Mouse (Mus musculus) forebrain, postnatal 0 days (tissue): ENCODE measurements around the gene Ankrd11. TPM values are rescaled to one million over a fixed set of nuclear protein-coding genes. Genes with fewer than 3 reads are reported as not detected.

Source experiments
- ATAC-seq: fragments of 200-750 bp; cut with Nextera tagmentation; 2 replicates; pipeline ENCODE4 v1.8.0; 2017; ENCODE audit warnings: mild to moderate bottlenecking, moderate library complexity
- DNase-seq: peaks from one replicate; pipeline ENCODE4 v3.0.0-alpha.2; 2015
- H3K27ac ChIP-seq: fragments of 300-500 bp; sonication (generic); 2 replicates; pipeline ENCODE4 v1.5.1; 2014; ENCODE audit warnings: low read depth, mild to moderate bottlenecking, antibody characterized with exemption, low read length, moderate library complexity, mixed read lengths
- H3K27me3 ChIP-seq: fragments of 300-500 bp; sonication (generic); 2 replicates; pipeline ENCODE4 v1.6.1; 2014; ENCODE audit warnings: mild to moderate bottlenecking, low read length, mixed read lengths; ENCODE audit not compliant: insufficient read depth
- H3K36me3 ChIP-seq: fragments of 300-500 bp; sonication (generic); 2 replicates; pipeline ENCODE4 v1.6.1; 2014; ENCODE audit warnings: mild to moderate bottlenecking, moderate library complexity; ENCODE audit not compliant: insufficient read depth
- H3K4me1 ChIP-seq: fragments of 300-500 bp; sonication (generic); 2 replicates; pipeline ENCODE4 v1.6.1; 2014; ENCODE audit warnings: antibody characterized with exemption; ENCODE audit not compliant: insufficient read depth
- H3K4me2 ChIP-seq: fragments of 300-500 bp; sonication (generic); 2 replicates; pipeline ENCODE4 v1.6.1; 2014; ENCODE audit warnings: low read depth, mild to moderate bottlenecking, moderate library complexity
- H3K4me3 ChIP-seq: fragments of 300-500 bp; sonication (generic); 2 replicates; pipeline ENCODE4 v1.5.1; 2014; ENCODE audit warnings: low read depth, low read length, mixed read lengths
- H3K9ac ChIP-seq: fragments of 300-500 bp; sonication (generic); 2 replicates; pipeline ENCODE4 v1.6.1; 2014; ENCODE audit warnings: mild to moderate bottlenecking
- H3K9me3 ChIP-seq: fragments of 300-500 bp; sonication (generic); 2 replicates; pipeline ENCODE4 v1.6.1; 2016; ENCODE audit warnings: low read length
- CTCF ChIP-seq: sonication (generic); IDR thresholded peaks from 2 replicates; pipeline ENCODE4 v1.5.1; 2016; ENCODE audit warnings: antibody characterized with exemption, control low read depth, low read depth
- WGBS: fragments of 180-500 bp; shearing (Covaris S2); extraction: QIAGEN DNeasy Blood & Tissue Kit; methylation state at CpG from one replicate; pipeline ENCODE4 v1.1.7; 2014; 5-methylcytosine and 5-hydroxymethylcytosine counted together
- polyA plus RNA-seq: library from polyadenylated mRNA; unstranded; fragments of >200 nt; fragmentation: Nextera tagmentation; extraction: Ambion mirVana; gene quantifications from 2 replicates; pipeline ENCODE4 v1.2.1, GENCODE M21; 2015
- total RNA-seq: library from RNA; depleted of rRNA; stranded (reverse); fragments of >200 nt; gene quantifications from 2 replicates; pipeline ENCODE4 v1.2.3, GENCODE M21; 2014

Ankrd11 gene
- total and polyA plus RNA-seq, 2 experiments from 2014 or later, result 73.5 to 103 TPM

DNA sequence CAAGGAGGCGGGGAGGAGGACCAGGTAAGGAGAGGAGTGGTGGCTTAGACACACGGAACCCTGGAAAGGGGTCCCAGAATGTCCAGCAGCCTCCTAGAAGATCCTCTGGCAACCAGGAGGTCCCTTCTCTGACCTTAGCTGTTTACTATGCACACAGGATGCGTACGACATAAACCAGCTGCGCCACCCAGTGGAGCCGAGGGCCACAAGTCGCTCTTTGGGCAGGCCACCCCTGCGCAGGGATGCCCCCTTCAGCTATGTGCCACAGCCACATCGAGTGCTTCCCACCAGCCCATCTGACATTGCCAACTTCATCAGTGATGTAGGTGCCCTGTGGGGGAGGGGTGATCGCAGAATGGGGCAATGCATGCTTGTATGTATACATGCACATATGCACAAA, 176.6 kb downstream of the Ankrd11 start:
- 53% methylated on average over 10 of the region's 10 CpGs for WGBS
- H3K4me3 ChIP-seq, result peak overlapping the region; percentile 30
- no peaks in the 10 kb centered on the region for H3K36me3 ChIP-seq
- H3K4me2 ChIP-seq, result peak overlapping the region; percentile 46
- peak; percentile 55 for TF ChIP-seq CTCF
- no peaks in the 10 kb centered on the region for H3K27me3 ChIP-seq
- H3K27ac ChIP-seq, result no peak overlapping the region
- peaks cover 7% of the 10 kb centered on the region; the same call in 1 of the 2 replicates for H3K9me3 ChIP-seq
- ATAC-seq (peak; percentile 50; the same call in 1 of the 2 replicates), DNase-seq (peak; percentile 34)
- H3K4me1 ChIP-seq, result no peaks in the 10 kb centered on the region
- 0 out of 2 replicates have a peak overlapping the region, but pooled peaks have one; percentile 15 for H3K9ac ChIP-seq

DNA sequence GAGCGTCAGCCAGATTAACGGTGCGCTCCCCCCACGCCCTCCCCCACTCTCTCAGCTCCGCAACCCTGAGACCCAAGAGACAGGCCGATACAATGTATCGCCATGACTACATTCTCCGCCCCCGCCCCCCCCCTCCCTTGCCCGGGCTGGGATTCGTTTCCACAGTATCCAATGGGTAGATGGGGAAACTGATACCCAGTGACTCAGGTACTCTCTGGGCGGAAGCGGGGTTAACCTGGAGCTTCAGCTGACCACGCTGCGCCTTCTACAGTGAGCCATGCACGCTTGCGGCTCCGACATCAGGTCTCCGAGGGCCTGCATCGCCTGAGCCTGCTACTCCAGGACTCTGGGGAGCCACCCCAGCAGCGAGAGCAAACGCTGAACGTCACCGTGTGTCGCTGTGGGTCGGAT, 177.4 kb downstream of the Ankrd11 start:
- 46% methylated on average over 25 of the region's 26 CpGs for WGBS
- H3K27me3 ChIP-seq, result no peaks in the 10 kb centered on the region

DNA sequence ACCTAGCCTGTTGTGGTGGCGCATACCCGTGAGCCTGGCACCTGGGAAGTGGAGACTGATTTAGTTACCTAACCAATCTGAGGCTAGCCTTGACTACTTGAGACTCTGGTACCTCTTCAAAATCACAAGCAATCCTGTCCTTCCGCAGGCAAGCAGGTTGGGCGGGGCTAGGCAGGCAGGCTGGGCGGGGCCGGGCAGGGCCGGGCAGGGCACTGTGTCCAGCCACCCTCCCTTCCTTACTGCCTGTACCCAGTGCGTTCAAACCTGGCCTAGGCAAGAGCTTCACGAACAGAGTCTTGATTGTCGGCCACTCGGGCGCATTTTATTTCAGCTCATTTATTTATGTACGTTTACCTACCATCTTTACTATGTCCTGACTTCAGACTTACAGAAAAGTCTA, 182.2 kb downstream of the Ankrd11 start:
- no peak for DNase-seq
- Histone ChIP-seq H3K36me3 (no peaks in the 10 kb centered on the region), H3K4me3 (no peak overlapping the region), H3K4me2 (no peak overlapping the region), H3K4me1 (no peaks in the 10 kb centered on the region), H3K9ac (no peak overlapping the region), H3K27ac (no peak overlapping the region), H3K9me3 (no peaks in the 10 kb centered on the region), H3K27me3 (no peaks in the 10 kb centered on the region)
- WGBS, result 60% methylated on average over 13 of the region's 13 CpGs
- ATAC-seq, result no peak
- TF ChIP-seq CTCF, result no peak

More for the DNA sequence above, 177.4 kb downstream of the Ankrd11 start:
- Histone ChIP-seq H3K27ac (no peak overlapping the region), H3K4me2 (peak overlapping the region; percentile 46), H3K4me3 (peak overlapping the region; percentile 30), H3K9ac (peak overlapping the region; percentile 15; the same call in 1 of the 2 replicates), H3K9me3 (peaks cover 7% of the 10 kb centered on the region; the same call in 1 of the 2 replicates), H3K4me1 (no peaks in the 10 kb centered on the region), H3K36me3 (no peaks in the 10 kb centered on the region)
- no peak for TF ChIP-seq CTCF
- ATAC-seq (peak; percentile 79), DNase-seq (peak; percentile 29)

DNA sequence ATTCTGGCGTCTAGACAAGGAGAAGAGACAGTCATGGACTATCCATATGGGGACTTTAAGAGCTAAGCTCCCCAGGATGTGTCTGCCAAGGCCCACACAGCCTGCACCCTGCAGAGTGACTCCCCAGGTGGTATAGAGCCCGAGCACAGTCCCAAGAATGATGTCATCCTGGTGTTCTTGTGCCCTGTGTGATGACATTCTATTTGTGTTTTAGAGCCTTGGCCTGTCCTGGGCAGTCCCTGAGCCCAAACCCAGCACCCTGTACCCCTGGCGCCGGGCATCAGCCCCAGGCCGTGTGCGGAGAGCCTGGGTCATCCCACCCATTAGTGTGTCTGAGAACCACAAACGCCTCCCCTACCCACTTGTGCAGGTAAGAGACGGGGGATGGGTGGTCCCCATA, 185.8 kb downstream of the Ankrd11 start:
- H3K9ac ChIP-seq, result no peak overlapping the region
- no peaks in the 10 kb centered on the region for H3K36me3 ChIP-seq
- 80% methylated on average over 8 of the region's 8 CpGs for WGBS
- H3K4me3 ChIP-seq, result no peak overlapping the region
- H3K27me3 ChIP-seq, result no peaks in the 10 kb centered on the region
- no peak for TF ChIP-seq CTCF
- no peak for DNase-seq
- H3K27ac ChIP-seq, result no peak overlapping the region
- no peaks in the 10 kb centered on the region for H3K9me3 ChIP-seq
- H3K4me1 ChIP-seq, result peaks cover 13% of the 10 kb centered on the region; the same call in 1 of the 2 replicates
- no peak for ATAC-seq
- H3K4me2 ChIP-seq, result no peak overlapping the region

DNA sequence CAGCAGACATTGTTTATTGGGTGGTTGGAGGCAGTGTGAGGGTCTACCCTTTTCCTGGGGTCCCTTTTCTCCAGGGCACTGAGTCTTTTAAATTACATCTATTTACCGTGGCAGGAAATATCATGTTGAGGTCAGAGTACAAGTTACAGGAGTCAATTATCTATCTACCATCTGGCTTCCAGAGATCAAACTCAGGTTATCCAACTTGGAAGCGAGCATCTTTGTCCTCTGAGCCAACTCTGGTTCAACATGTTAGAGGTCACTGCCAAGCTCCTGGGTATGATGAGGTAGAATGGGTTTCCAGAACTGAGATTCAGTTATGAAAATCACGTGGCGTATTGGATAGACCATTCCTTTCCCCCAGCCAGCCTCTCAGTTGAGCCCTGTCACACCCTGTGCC, 187.0 kb downstream of the Ankrd11 start:
- no peak overlapping the region for H3K27ac ChIP-seq
- H3K9ac ChIP-seq, result no peak overlapping the region
- H3K4me1 ChIP-seq, result peaks cover 13% of the 10 kb centered on the region; the same call in 1 of the 2 replicates
- H3K27me3 ChIP-seq, result no peaks in the 10 kb centered on the region
- DNase-seq, result no peak
- WGBS, result 79% methylated on average over 4 of the region's 4 CpGs
- TF ChIP-seq CTCF, result no peak
- no peaks in the 10 kb centered on the region for H3K9me3 ChIP-seq
- no peak for ATAC-seq
- H3K36me3 ChIP-seq, result no peaks in the 10 kb centered on the region
- no peak overlapping the region for H3K4me2 ChIP-seq
- H3K4me3 ChIP-seq, result no peak overlapping the region

DNA sequence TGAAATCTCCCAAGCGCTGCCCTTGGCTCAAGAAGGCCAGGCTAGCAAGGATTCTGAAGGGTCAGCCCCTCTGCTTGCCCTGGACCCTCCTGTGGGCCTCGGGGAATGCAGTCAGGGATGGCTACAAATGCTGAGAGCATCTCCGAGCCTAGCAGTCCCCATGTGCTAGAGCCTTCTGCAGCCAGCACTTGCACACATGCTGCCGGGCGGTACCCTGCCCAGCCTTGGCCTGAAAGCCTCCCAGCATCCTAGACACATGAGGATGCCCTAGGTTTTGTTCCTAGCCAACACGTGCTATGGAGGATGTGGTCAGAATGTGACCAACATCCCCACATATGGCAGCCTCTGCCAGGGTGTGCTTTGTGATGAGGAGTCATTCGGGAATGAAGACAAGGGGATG, 187.7 kb downstream of the Ankrd11 start:
- H3K4me3 ChIP-seq, result no peak overlapping the region
- H3K36me3 ChIP-seq, result no peaks in the 10 kb centered on the region
- no peak for ATAC-seq
- H3K27ac ChIP-seq, result no peak overlapping the region
- no peaks in the 10 kb centered on the region for H3K9me3 ChIP-seq
- H3K4me1 ChIP-seq, result peaks cover 13% of the 10 kb centered on the region; the same call in 1 of the 2 replicates
- no peak overlapping the region for H3K4me2 ChIP-seq
- TF ChIP-seq CTCF, result no peak
- no peak for DNase-seq
- no peak overlapping the region for H3K9ac ChIP-seq
- 82% methylated on average over 7 of the region's 7 CpGs for WGBS
- no peaks in the 10 kb centered on the region for H3K27me3 ChIP-seq

DNA sequence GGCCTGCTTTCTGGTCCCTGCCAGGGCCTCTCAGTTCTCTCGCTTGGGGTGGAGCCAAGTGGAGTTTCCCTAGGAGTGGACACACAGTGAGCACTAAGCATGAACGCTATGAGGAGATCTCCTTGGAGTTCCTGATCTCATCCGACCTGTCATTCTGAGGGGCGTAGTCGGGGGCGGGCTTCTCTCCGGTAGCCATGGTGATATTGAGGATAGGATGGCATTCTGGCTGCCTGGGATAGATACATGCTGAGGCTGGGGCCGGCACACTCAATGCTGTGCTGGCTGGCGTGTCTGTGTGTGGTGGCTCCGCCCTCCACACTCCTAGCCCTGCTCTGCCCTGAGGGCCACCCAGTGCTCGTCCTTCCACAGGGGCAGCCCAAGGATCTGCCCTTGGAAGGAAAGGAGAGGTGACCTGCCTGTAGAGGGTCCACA, 188.7 kb downstream of the Ankrd11 start:
- H3K4me2 ChIP-seq, result no peak overlapping the region
- no peaks in the 10 kb centered on the region for H3K27me3 ChIP-seq
- peaks cover 13% of the 10 kb centered on the region; the same call in 1 of the 2 replicates for H3K4me1 ChIP-seq
- peak; percentile 53 for DNase-seq
- TF ChIP-seq CTCF, result no peak
- H3K9ac ChIP-seq, result no peak overlapping the region
- no peak overlapping the region for H3K4me3 ChIP-seq
- ATAC-seq, result peak; percentile 90
- H3K36me3 ChIP-seq, result no peaks in the 10 kb centered on the region
- H3K27ac ChIP-seq, result no peak overlapping the region
- no peaks in the 10 kb centered on the region for H3K9me3 ChIP-seq
- WGBS, result 20% methylated on average over 11 of the region's 11 CpGs
